Mouse (Mus musculus) testis, adult 2 months (tissue): ENCODE data around the gene Gm20388. TPM values are rescaled to one million over a fixed set of nuclear protein-coding genes. Genes with fewer than 3 reads are reported as not detected.
A peak's percentile ranks its signal among the peaks of the same experiment; 100 is the strongest.

Source experiments
- H3K27ac ChIP-seq: fragments of 200-500 bp; 2 replicates; pipeline ENCODE4 v1.5.1; 2012; ENCODE audit warnings: low read depth, low read length; ENCODE audit not compliant: control insufficient read depth, insufficient read depth
- H3K27me3 ChIP-seq: fragments of 200-500 bp; 2 replicates; pipeline ENCODE4 v1.6.1; 2012; ENCODE audit warnings: mild to moderate bottlenecking, low read length, moderate library complexity; ENCODE audit not compliant: control insufficient read depth, insufficient read depth
- H3K36me3 ChIP-seq: fragments of 200-500 bp; 2 replicates; pipeline ENCODE4 v1.6.1; 2012; ENCODE audit warnings: mild to moderate bottlenecking, low read length; ENCODE audit not compliant: control insufficient read depth, insufficient read depth
- H3K4me1 ChIP-seq: fragments of 200-500 bp; 2 replicates; pipeline ENCODE4 v1.6.1; 2012; ENCODE audit warnings: low read length; ENCODE audit not compliant: control insufficient read depth, insufficient read depth
- H3K4me3 ChIP-seq: fragments of 200-500 bp; 2 replicates; pipeline ENCODE4 v1.5.1; 2012; ENCODE audit warnings: low read depth, mild to moderate bottlenecking, low read length, moderate library complexity, mixed read lengths; ENCODE audit not compliant: control insufficient read depth
- CTCF ChIP-seq: fragments of 200-500 bp; IDR thresholded peaks from 2 replicates; pipeline ENCODE4 v1.5.1; 2012; ENCODE audit warnings: low read depth, mild to moderate bottlenecking, inconsistent platforms, low read length, moderate library complexity; ENCODE audit not compliant: control insufficient read depth, insufficient read depth, insufficient replicate concordance
- POLR2A ChIP-seq: fragments of 200-500 bp; IDR thresholded peaks from 2 replicates; pipeline ENCODE4 v1.6.1; 2012; ENCODE audit warnings: low read depth, mild to moderate bottlenecking, inconsistent platforms, low read length, moderate library complexity; ENCODE audit not compliant: control insufficient read depth
- polyA plus RNA-seq: library from polyadenylated mRNA; depleted of rRNA; stranded (reverse); fragments of >200 nt; gene quantifications from 2 replicates; pipeline ENCODE4 v1.2.3, GENCODE M21; 2012

Gene Gm20388
- polyA plus RNA-seq, 1 experiment = 5.6 TPM

DNA sequence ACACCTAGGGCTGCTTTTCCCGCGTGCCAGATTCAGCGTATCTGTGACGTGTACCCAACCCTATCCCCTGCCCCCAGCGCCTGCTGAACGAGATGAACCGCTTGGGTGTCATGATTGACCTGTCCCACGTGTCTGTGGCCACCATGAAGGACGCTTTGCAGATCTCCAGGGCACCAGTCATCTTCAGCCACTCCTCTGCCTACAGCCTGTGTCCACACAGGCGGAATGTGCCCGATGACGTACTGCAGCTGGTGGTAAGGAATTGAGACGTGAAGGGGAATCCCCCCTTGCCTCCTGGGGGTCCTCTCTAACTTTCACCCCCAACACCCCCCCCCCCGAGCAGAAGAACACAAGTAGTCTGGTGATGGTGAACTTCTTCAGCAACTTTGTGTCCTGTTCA, 3289.2 kb downstream of the Gm20388 start:
- Histone ChIP-seq H3K27ac (no peak overlapping the region), H3K27me3 (no peaks in the 10 kb centered on the region), H3K4me3 (no peak overlapping the region), H3K4me1 (no peaks in the 10 kb centered on the region), H3K36me3 (no peaks in the 10 kb centered on the region)
- TF ChIP-seq CTCF (no peak), POLR2A (no peak)

- H3K27ac ChIP-seq = no peak overlapping the region
- 0 out of 2 replicates have a peak, but pooled peaks cover 2% of the 10 kb centered on the region for H3K36me3 ChIP-seq
- no peaks in the 10 kb centered on the region for H3K27me3 ChIP-seq
- TF ChIP-seq CTCF (peak; percentile 58; the same call in 1 of the 2 replicates), POLR2A (no peak)
- no peak overlapping the region for H3K4me3 ChIP-seq
- H3K4me1 ChIP-seq = no peaks in the 10 kb centered on the region
These were observed 3291.6 kb downstream of the Gm20388 start for GRCm38 (mm10) chr8:123202288-123202687.

GRCm38 (mm10) chr8:123203571-123203970, 3292.9 kb downstream of the Gm20388 start:
- Histone ChIP-seq H3K27me3 (no peaks in the 10 kb centered on the region), H3K36me3 (0 out of 2 replicates have a peak, but pooled peaks cover 2% of the 10 kb centered on the region), H3K4me1 (no peaks in the 10 kb centered on the region), H3K4me3 (no peak overlapping the region), H3K27ac (no peak overlapping the region)
- no peak for TF ChIP-seq POLR2A
- no peak for TF ChIP-seq CTCF

GRCm38 (mm10) chr8:123211876-123212275, 3301.2 kb downstream of the Gm20388 start:
- peaks cover 3% of the 10 kb centered on the region for H3K4me1 ChIP-seq
- TF ChIP-seq CTCF = no peak
- TF ChIP-seq POLR2A = no peak
- H3K4me3 ChIP-seq = peak overlapping the region; percentile 91
- peaks cover 6% of the 10 kb centered on the region for H3K36me3 ChIP-seq
- H3K27ac ChIP-seq = peak overlapping the region; percentile 69
- no peaks in the 10 kb centered on the region for H3K27me3 ChIP-seq

DNA sequence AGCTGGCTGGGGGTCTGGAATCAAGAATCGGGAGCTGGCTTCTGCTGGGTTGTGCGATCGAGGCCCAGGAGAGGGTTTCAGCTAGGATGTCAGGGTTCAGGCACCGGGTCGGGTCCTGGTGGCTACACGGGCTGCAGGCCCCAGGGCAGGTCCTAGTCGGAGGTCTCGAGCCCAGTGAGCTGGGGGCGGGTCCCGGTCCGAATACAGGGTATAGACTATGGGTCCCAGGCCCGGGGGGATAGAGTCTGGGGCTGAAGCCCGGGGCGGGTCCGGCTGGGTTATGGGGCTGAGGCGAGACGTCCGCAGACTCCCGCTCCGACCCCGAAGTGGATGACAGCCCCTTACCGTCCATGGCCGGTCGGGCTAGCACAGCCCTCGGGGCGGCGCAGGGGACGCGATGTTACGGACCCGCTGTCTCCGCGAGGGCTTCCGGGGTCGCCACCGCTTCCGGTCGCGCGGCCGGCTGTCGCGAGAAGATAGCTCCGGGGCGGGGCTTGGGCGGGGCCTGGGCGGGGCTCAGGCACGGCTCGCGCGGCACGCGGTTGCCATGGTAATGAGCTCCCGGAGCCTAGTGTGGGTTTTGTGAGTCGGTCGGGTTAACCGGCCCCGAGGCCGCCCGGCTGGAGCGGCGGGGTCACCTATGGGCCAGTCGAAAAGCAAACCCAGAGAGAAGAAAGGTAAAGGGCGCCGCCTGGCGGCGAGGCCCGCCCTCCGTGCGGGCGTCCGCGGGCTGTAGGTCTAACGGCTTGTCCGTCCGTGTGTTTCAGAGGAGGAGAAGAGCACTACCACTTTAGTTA, 3301.9 kb downstream of the Gm20388 start, which contains the start of the genes Chmp1a and Spata33:
TSS of gene Chmp1a (minus strand) at position 443 of the 797 bp plus-strand sequence.
TSS of gene Spata33 (plus strand) at position 512 of the 797 bp plus-strand sequence.
- Histone ChIP-seq H3K36me3 (peaks cover 4% of the 10 kb centered on the region), H3K27ac (peak within 1 kb of the TSS; percentile 92), H3K4me1 (peaks cover 3% of the 10 kb centered on the region), H3K4me3 (peak within 1 kb of the TSS; percentile 91), H3K27me3 (no peaks in the 10 kb centered on the region)
- peak; percentile 81 for TF ChIP-seq POLR2A
- peak; percentile 51 for TF ChIP-seq CTCF

GRCm38 (mm10) chr8:123213118-123213772, 3302.6 kb downstream of the Gm20388 start:
- TF ChIP-seq CTCF (no peak), POLR2A (no peak)
- peaks cover 3% of the 10 kb centered on the region for H3K4me1 ChIP-seq
- H3K27me3 ChIP-seq = no peaks in the 10 kb centered on the region
- peak overlapping the region; percentile 92 for H3K27ac ChIP-seq
- peaks cover 4% of the 10 kb centered on the region for H3K36me3 ChIP-seq
- H3K4me3 ChIP-seq = peak overlapping the region; percentile 91

DNA sequence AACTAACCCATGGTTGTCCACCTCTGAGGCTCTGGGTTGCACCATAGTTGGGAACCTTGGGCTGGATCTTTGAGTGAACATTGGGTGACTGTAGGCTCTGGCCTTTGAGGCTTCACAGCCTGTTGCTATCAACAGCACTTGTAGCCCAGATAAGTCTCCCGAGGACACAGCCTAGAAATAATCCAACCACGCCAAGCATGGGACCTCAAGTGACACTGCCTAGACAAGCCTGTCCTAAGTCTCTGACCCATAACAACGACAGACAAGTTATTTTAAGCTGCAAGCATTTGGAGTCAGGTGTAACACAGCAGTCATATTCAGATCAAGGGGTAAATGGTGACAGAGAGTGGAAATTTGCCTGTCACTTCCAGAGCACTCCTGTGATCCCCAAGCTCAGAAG, 3304.8 kb downstream of the Gm20388 start:
- peaks cover 3% of the 10 kb centered on the region for H3K4me1 ChIP-seq
- H3K36me3 ChIP-seq = peaks cover 4% of the 10 kb centered on the region
- no peak overlapping the region for H3K27ac ChIP-seq
- H3K27me3 ChIP-seq = no peaks in the 10 kb centered on the region
- H3K4me3 ChIP-seq = peak overlapping the region; percentile 15
- TF ChIP-seq POLR2A (no peak), CTCF (no peak)
